10 mouse cellular contexts compared by ENCODE assay signal in genomic region chr11:88288805-88289340, GRCm38 (mm10). TPM values are rescaled to one million over a fixed set of nuclear protein-coding genes. Genes with fewer than 3 reads are reported as not detected.
DNase-seq lines count a peak whose midpoint lies in the region; ATAC-seq and TF ChIP-seq lines count a peak whose summit lies in the region.
"Had no signal": no experiment of that assay in that cellular context is flagged by ENCODE, and none has a peak within 500 bp of the region (broad histone marks: within the 10 kb centered on the region; RNA-seq: fewer than 3 reads in every experiment).

No protein-coding gene starts in this region.

- WGBS in liver, adult 2 months = 72% methylated on average over 12 of the region's 12 CpGs
- WGBS in hindbrain, embryonic 11.5 days = 47% methylated on average over 12 of the region's 12 CpGs

- TF ChIP-seq CTCF in liver, adult 2 months (IDR thresholded peaks at IDR 0.05; ENCODE audit: low read depth, low read length) = peak; percentile 20; the same call in 1 of the 2 replicates

- H3K9ac ChIP-seq in liver, adult 2 months (ENCODE audit: low read depth, low read length) = no peak overlapping the region
- 0 out of 2 replicates have a peak overlapping the region, but pooled peaks have one; percentile 1 for H3K9ac ChIP-seq in hindbrain, embryonic 11.5 days (ENCODE audit: low read depth, low read length)

- no peaks in the 10 kb centered on the region for H3K4me1 ChIP-seq in liver, adult 2 months (ENCODE audit: control insufficient read depth, insufficient read depth, low read length)
- peaks cover 14% of the 10 kb centered on the region for H3K4me1 ChIP-seq in hindbrain, embryonic 11.5 days (replicated peaks; ENCODE audit: control insufficient read depth, insufficient read depth, low read length)

- H3K4me3 ChIP-seq in liver, adult 2 months (ENCODE audit: insufficient read depth, low read depth, low read length) = no peak overlapping the region
- no peak overlapping the region for H3K4me3 ChIP-seq in hindbrain, embryonic 11.5 days (ENCODE audit: low read depth, low read length)
- no peak overlapping the region for H3K4me3 ChIP-seq in myocyte
- H3K4me3 ChIP-seq: erythroblast, embryonic 14.5 days had no signal

- TF ChIP-seq POLR2A in liver, adult 2 months (IDR thresholded peaks at IDR 0.05; ENCODE audit: extremely low read depth, insufficient read depth, low read length) = no peak
- TF ChIP-seq POLR2A in myocyte (IDR thresholded peaks at IDR 0.05; ENCODE audit: insufficient read length, low read depth) = no peak

- no peaks in the 10 kb centered on the region for H3K79me2 ChIP-seq in liver, adult 2 months (ENCODE audit: control insufficient read depth, insufficient read depth, low read length)
- no peaks in the 10 kb centered on the region for H3K79me2 ChIP-seq in myocyte (ENCODE audit: control insufficient read depth, insufficient read depth)

- H3K36me3 ChIP-seq in liver, adult 2 months (ENCODE audit: control insufficient read depth, insufficient read depth, low read length) = no peaks in the 10 kb centered on the region
- no peaks in the 10 kb centered on the region for H3K36me3 ChIP-seq in hindbrain, embryonic 11.5 days (ENCODE audit: control insufficient read depth, insufficient read depth, low read length)
- H3K36me3 ChIP-seq in myocyte (ENCODE audit: control insufficient read depth, insufficient read depth) = no peaks in the 10 kb centered on the region

- no peak overlapping the region for H3K27ac ChIP-seq in liver, adult 2 months (replicated peaks; ENCODE audit: insufficient read depth, low read depth, low read length)
- H3K27ac ChIP-seq in hindbrain, embryonic 11.5 days (ENCODE audit: low read depth, low read length) = peak overlapping the region; percentile 68

- H3K4me2 ChIP-seq in hindbrain, embryonic 11.5 days (replicated peaks; ENCODE audit: low read depth, low read length) = no peak overlapping the region
- H3K4me2 ChIP-seq in myocyte (ENCODE audit: low read depth) = no peak overlapping the region

- peak; percentile 8 for DNase-seq in CD4-positive, CD25-positive, alpha-beta regulatory T cell, adult 2 months (ENCODE audit: low read depth, low spot score)
- no peak for DNase-seq in liver, adult 2 months (ENCODE audit: extremely low read depth, low read depth, low spot score)
- no peak for DNase-seq in liver
- DNase-seq in hindbrain, embryonic 11.5 days (ENCODE audit: low spot score) = no peak
- no peak for DNase-seq in right cerebral cortex, adult 2 months (ENCODE audit: low spot score in 2 of 2)

- ATAC-seq in CD4-positive, CD25-positive, alpha-beta regulatory T cell, adult 4 months = no peak
- ATAC-seq in hindbrain, embryonic 11.5 days (ENCODE audit: low FRiP score) = peak; percentile 33; the same call in 1 of the 2 replicates
- no peak for ATAC-seq in frontal cortex, adult (ENCODE audit: low TSS enrichment)

- H3ac ChIP-seq in myocyte (ENCODE audit: control insufficient read depth, insufficient read length) = no peak overlapping the region

- H3K27me3 ChIP-seq in liver, adult 2 months (ENCODE audit: control insufficient read depth, insufficient read depth, low read length) = peaks cover under 1% of the 10 kb centered on the region
- H3K27me3 ChIP-seq in hindbrain, embryonic 11.5 days (ENCODE audit: control insufficient read depth, insufficient read depth, low read length) = no peaks in the 10 kb centered on the region
- H3K27me3 ChIP-seq in myocyte (ENCODE audit: control insufficient read depth, insufficient read depth, insufficient read length) = no peaks in the 10 kb centered on the region

- H3K9me3 ChIP-seq in hindbrain, embryonic 11.5 days (ENCODE audit: control insufficient read depth, low read length) = no peaks in the 10 kb centered on the region

TF ChIP-seq in myocyte, 11 proteins besides CTCF, POLR2A, EP300 and RAD21:
- TF ChIP-seq MYOD1 (IDR thresholded peaks at IDR 0.05; ENCODE audit: control insufficient read depth in 1 of 3, insufficient read length in 2 of 3, low read depth in 2 of 3) = peak; percentile 48 to 88 (median 57)
- peak; percentile 70 to 94 (median 76) for TF ChIP-seq MYOG (IDR thresholded peaks at IDR 0.05; ENCODE audit: control insufficient read depth in 1 of 3, insufficient read depth in 1 of 3, insufficient read length in 2 of 3, low read depth in 2 of 3)
- TF ChIP-seq CEBPB (IDR thresholded peaks at IDR 0.05; ENCODE audit: insufficient read depth, poor library complexity, severe bottlenecking) = no peak
- TF ChIP-seq TCF3 (IDR thresholded peaks at IDR 0.05; ENCODE audit: insufficient read length, low read depth) = peak; percentile 59
- no peak for TF ChIP-seq USF1 (IDR thresholded peaks at IDR 0.05; ENCODE audit: low read depth)
- TF ChIP-seq TCF12 (IDR thresholded peaks at IDR 0.05; ENCODE audit: insufficient read depth, poor library complexity, severe bottlenecking) = peak; percentile 71

RNA-seq across cellular contexts. Expression of gene Ccdc182, which starts 5.0 kb away (rescaled TPM):
- polyA plus RNA-seq in CD4-positive, CD25-positive, alpha-beta regulatory T cell, adult 4 months (2017; shearing (Covaris generic)) = not detected
- not detected in 2 replicates for total RNA-seq in liver, adult 2 months (2014; rRNA removed)
- not detected in 2 replicates for polyA plus RNA-seq in liver, adult 2 months (2012; rRNA removed)
- polyA plus RNA-seq in hindbrain, embryonic 11.5 days (2014; fragmentation: Nextera tagmentation; extraction: Ambion mirVana) = 9.8 and 10.0 TPM in 2 replicates
- not detected for polyA plus RNA-seq in myocyte (2012; fragmentation: generic; extraction: Trizol)
- total RNA-seq: megakaryocyte-erythroid progenitor cell, adult 5-6 weeks had no signal
- polyA plus RNA-seq: erythroblast, embryonic 14.5 days had no signal

Comparison
In these comparisons a context has a peak if more than half of its experiments do, and no peak if none do; other contexts are left out.
1. RNA of gene Ccdc182, which starts 5.0 kb away (polyA plus RNA-seq): 9.8 to 10.0 TPM in hindbrain, embryonic 11.5 days; not detected in CD4-positive, CD25-positive, alpha-beta regulatory T cell, adult 4 months, not detected in liver, adult 2 months and not detected in myocyte (single experiment); every median in the first group is over 10 times any median in the second.